Mouse (Mus musculus) adrenal gland, postnatal 14 days (tissue): ENCODE measurements around the gene Gm10645. TPM values are rescaled to one million over a fixed set of nuclear protein-coding genes. Genes with fewer than 3 reads are reported as not detected.

ENCODE experiments used
- DNase-seq: peaks from one replicate; pipeline ENCODE4 v3.0.0; 2021; ENCODE audit warnings: mixed read lengths
- total RNA-seq: library from RNA; stranded (reverse); gene quantifications from 2 replicates; pipeline ENCODE4 v1.2.3, GENCODE M21; 2021

The Gm10645 gene
- total RNA-seq, 1 experiment from 2014 or later: not detected

- DNase-seq: no peak
Observed at GRCm38 (mm10) chr8:83169127-83169526, 3.2 kb upstream of the Gm10645 start.

- no peak for DNase-seq
Observed at GRCm38 (mm10) chr8:83167932-83168331, 2.0 kb upstream of the Gm10645 start.

- DNase-seq: peak; percentile 80
Observed at GRCm38 (mm10) chr8:83165235-83165930, 587 bp downstream of the Gm10645 start, which contains the start of gene Tbc1d9. TSS of gene Tbc1d9 (plus strand) at chr8:83165352.

DNA sequence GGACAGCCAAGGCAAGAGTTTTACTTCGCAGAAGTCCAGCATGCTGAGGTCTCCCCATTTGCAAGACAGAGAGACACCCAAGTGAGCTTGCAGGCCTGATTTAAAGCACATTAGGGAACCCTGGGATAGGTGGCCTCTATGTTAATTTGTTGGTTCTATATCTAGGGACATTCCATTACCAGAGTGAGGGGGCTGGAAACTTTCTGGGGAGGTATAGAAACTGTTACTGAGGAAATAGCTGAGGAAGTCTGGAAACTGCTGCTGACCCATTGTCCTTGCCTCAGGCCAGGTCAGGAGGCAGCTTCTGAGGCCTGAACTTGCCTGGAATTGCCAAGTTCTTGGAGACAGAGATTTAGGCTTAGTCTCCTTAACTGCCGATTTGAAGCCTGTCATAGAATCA is 5.4 kb downstream of the Gm10645 start:
- DNase-seq: no peak

DNA sequence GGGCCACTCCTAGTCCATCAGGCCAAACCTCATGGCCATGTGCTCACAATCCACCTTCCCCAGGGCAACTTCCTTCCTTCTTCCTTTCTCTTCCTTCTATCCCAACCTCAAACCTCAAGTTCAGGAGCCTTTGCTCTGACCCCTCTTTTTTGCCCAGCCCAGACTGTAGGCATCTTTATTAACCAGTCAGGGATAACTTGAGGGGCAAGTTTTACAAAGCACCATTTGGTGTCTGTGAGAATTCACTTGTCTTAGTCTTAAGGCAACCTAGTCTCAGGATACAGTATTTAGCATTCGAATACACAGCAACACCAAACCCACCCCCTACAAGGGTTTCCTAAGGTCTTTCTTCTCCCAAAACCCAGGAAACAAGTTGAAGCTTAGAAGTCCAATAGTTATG is 6.4 kb downstream of the Gm10645 start:
- DNase-seq: no peak

GRCm38 (mm10) chr8:83158971-83159370 is 7.0 kb downstream of the Gm10645 start:
- DNase-seq: no peak

- DNase-seq: no peak
Observed at GRCm38 (mm10) chr8:83155110-83155509, 10.9 kb downstream of the Gm10645 start.

DNA sequence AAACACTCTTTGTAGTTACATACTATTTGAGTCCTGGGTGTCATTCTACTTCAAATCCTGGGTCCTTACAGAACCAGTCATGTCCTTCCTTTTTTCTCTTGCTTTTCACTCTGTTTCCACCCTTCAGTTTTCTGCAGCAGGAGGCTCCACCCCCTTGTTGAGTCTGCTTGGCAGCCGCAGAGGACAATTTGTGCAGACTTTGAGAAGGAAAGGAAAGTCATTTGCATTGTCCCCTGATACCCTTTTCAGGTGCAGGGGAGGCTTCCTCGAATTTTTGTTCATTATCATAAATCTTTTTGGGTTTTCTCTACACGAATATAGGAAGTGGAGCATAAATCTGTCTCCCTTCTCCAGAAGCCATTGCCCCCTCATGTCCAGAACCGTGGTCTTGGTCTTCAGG is 13.5 kb downstream of the Gm10645 start:
- DNase-seq: no peak

DNA sequence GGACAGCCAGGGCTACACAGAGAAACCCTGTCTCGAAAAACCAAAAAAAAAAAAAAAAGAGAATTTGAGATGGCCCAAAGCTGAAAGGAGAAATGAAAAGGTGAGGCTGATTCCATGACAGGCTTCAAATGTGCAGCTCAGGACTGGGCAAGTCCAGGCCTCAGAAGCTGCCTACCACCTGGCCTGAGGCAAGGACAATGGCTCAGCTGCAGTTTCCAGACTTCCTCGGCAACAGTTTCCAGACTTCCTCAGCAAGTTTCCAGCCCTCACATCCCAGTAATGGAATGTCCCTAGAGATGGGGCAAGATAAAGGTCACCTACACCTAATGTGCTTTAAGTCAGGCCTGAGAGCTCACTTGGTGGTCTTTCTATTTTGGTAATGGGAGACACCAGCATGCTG is 13.9 kb downstream of the Gm10645 start:
- DNase-seq: no peak

GRCm38 (mm10) chr8:83149124-83149523 is 16.8 kb downstream of the Gm10645 start:
- DNase-seq: no peak

- no peak for DNase-seq
Observed at GRCm38 (mm10) chr8:83145421-83145820, 20.5 kb downstream of the Gm10645 start.

DNA sequence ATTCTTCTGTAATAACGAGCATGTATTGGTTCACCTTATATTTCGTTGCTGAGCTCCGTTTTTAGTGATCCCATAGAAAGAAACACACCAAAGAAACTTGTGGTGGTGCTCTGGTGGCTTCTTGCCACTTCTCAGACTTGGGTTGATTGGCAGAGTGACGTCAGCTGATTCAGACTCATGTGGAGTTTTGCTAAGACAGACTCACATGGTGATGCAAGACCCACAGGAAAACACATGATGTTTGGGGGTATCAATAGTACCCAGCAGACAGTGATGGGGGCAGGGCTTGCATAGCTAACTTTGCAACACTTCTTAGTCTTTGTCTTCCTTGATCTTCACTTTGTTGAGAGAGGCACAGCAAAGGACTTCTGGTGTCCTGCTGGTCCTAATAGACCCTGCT is 21.4 kb downstream of the Gm10645 start:
- DNase-seq: no peak

DNA sequence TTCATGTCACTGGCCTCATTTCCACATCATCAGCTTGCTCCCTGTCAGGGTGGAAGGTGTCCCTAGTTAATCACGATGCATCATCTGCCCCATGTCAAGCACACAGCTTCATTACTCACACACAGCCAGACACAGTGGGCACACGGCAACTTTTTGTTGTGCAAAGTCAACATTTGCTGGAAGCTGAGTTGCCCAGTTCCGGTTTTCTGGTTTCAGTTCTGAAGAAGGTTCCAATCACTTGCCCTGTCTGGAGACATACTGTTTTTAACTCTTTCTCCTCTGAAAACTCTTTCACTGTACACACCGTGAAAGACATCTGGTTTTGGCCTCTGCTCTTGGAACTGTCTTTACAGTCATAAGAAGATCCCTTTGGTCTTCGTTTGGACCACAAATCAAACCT is 24.6 kb downstream of the Gm10645 start:
- no peak for DNase-seq

- no peak for DNase-seq
Observed at GRCm38 (mm10) chr8:83140701-83141111, 25.3 kb downstream of the Gm10645 start.

GRCm38 (mm10) chr8:83140068-83140467 is 25.9 kb downstream of the Gm10645 start:
- no peak for DNase-seq

- peak; percentile 53 for DNase-seq
Observed at GRCm38 (mm10) chr8:83135086-83135485, 30.9 kb downstream of the Gm10645 start.

Other genes with a start within 250 kb of the Gm10645 start
- gene Tbc1d9, start 818 bp downstream of the Gm10645 start, total RNA-seq: 6.6 and 7.8 TPM in 2 replicates
- gene Ucp1, start 124.2 kb upstream of the Gm10645 start, total RNA-seq: 2,717 and 3,191 TPM in 2 replicates
- 24.5 and 25.4 TPM in 2 replicates for gene Elmod2, start 166.3 kb upstream of the Gm10645 start, total RNA-seq
- gene Mgat4d, start 182.3 kb upstream of the Gm10645 start, total RNA-seq: not detected in 2 replicates
- 0.15 and 0.94 TPM in 2 replicates for gene Clgn, start 223.7 kb upstream of the Gm10645 start, total RNA-seq